Mouse (Mus musculus) forebrain, embryonic 16.5 days (tissue): ENCODE results near the gene Sdad1. TPM values are rescaled to one million over a fixed set of nuclear protein-coding genes. Genes with fewer than 3 reads are reported as not detected.

ENCODE experiments used
- ATAC-seq: fragments of 200-750 bp; cut with Nextera tagmentation; 2 replicates; pipeline ENCODE4 v1.8.0; 2017; ENCODE audit warnings: mild to moderate bottlenecking, moderate library complexity
- H3K27ac ChIP-seq: fragments of 300-500 bp; sonication (generic); 2 replicates; pipeline ENCODE4 v1.5.1; 2014; ENCODE audit warnings: low read length, control low read depth
- H3K27me3 ChIP-seq: fragments of 300-500 bp; sonication (generic); replicated peaks from 2 replicates; pipeline ENCODE4 v1.6.1; 2014; ENCODE audit warnings: low read length; ENCODE audit not compliant: control insufficient read depth, insufficient read depth
- H3K36me3 ChIP-seq: fragments of 300-500 bp; sonication (generic); 2 replicates; pipeline ENCODE4 v1.6.1; 2014; ENCODE audit not compliant: control insufficient read depth, insufficient read depth
- H3K4me1 ChIP-seq: fragments of 300-500 bp; sonication (generic); replicated peaks from 2 replicates; pipeline ENCODE4 v1.6.1; 2014; ENCODE audit warnings: low read length; ENCODE audit not compliant: control insufficient read depth, insufficient read depth
- H3K4me2 ChIP-seq: fragments of 300-500 bp; sonication (generic); 2 replicates; pipeline ENCODE4 v1.6.1; 2014; ENCODE audit warnings: mild to moderate bottlenecking, low read length, control low read depth
- H3K4me3 ChIP-seq: fragments of 300-500 bp; sonication (generic); replicated peaks from 2 replicates; pipeline ENCODE4 v1.5.1; 2014; ENCODE audit warnings: mild to moderate bottlenecking, low read length, control low read depth
- H3K9ac ChIP-seq: fragments of 300-500 bp; sonication (generic); replicated peaks from 2 replicates; pipeline ENCODE4 v1.6.1; 2014; ENCODE audit warnings: low read depth, low read length, control low read depth
- H3K9me3 ChIP-seq: fragments of 300-500 bp; sonication (generic); 2 replicates; pipeline ENCODE4 v1.6.1; 2016; ENCODE audit warnings: low read length; ENCODE audit not compliant: control insufficient read depth
- WGBS: fragments of 180-500 bp; shearing (Covaris S2); extraction: QIAGEN DNeasy Blood & Tissue Kit; methylation state at CpG from one replicate; pipeline ENCODE4 v1.1.7; 2014; 5-methylcytosine and 5-hydroxymethylcytosine counted together
- polyA plus RNA-seq: library from polyadenylated mRNA; unstranded; fragments of >200 nt; fragmentation: Nextera tagmentation; extraction: Ambion mirVana; gene quantifications from 2 replicates; pipeline ENCODE4 v1.2.1, GENCODE M21; 2015

Gene Sdad1
- polyA plus RNA-seq, 1 experiment from 2014 or later: 34.0 TPM

- Histone ChIP-seq H3K9me3 (no peaks in the 10 kb centered on the region), H3K4me3 (no peak overlapping the region), H3K36me3 (no peaks in the 10 kb centered on the region), H3K27ac (no peak overlapping the region), H3K9ac (no peak overlapping the region), H3K4me2 (no peak overlapping the region), H3K27me3 (no peaks in the 10 kb centered on the region), H3K4me1 (peaks cover 8% of the 10 kb centered on the region; the same call in 1 of the 2 replicates)
- 86% methylated on average over 3 of the region's 3 CpGs for WGBS
- no peak for ATAC-seq
Observed at GRCm38 (mm10) chr5:92336743-92337142, 26.5 kb upstream of the Sdad1 start.

GRCm38 (mm10) chr5:92332359-92332840 lies 22.1 kb upstream of the Sdad1 start:
- Histone ChIP-seq H3K4me3 (no peak overlapping the region), H3K9me3 (no peaks in the 10 kb centered on the region), H3K36me3 (no peaks in the 10 kb centered on the region), H3K4me2 (peak overlapping the region; percentile 11), H3K9ac (no peak overlapping the region), H3K4me1 (peaks cover 8% of the 10 kb centered on the region; the same call in 1 of the 2 replicates), H3K27ac (no peak overlapping the region), H3K27me3 (no peaks in the 10 kb centered on the region)
- 0 out of 2 replicates have a peak, but pooled peaks have one; percentile 50 for ATAC-seq
- WGBS: 30% methylated on average over 9 of the region's 9 CpGs

- Histone ChIP-seq H3K9ac (no peak within 1 kb of the TSS), H3K9me3 (no peaks in the 10 kb centered on the region), H3K4me2 (peak within 1 kb of the TSS; percentile 11), H3K27me3 (no peaks in the 10 kb centered on the region), H3K4me1 (peaks cover 8% of the 10 kb centered on the region; the same call in 1 of the 2 replicates), H3K4me3 (no peak within 1 kb of the TSS), H3K36me3 (no peaks in the 10 kb centered on the region), H3K27ac (no peak within 1 kb of the TSS)
- WGBS: 93% methylated on average over 17 of the region's 17 CpGs
- ATAC-seq: no peak
Observed at GRCm38 (mm10) chr5:92331635-92332338, 21.5 kb upstream of the Sdad1 start, which contains the start of gene Art3. Gene Art3 (plus strand): TSS chr5:92331827.

- H3K9ac ChIP-seq: no peak overlapping the region
- WGBS: 92% methylated on average over 12 of the region's 12 CpGs
- H3K4me2 ChIP-seq: no peak overlapping the region
Observed at GRCm38 (mm10) chr5:92331122-92331521, 20.8 kb upstream of the Sdad1 start.

GRCm38 (mm10) chr5:92327929-92328328 lies 17.6 kb upstream of the Sdad1 start, which contains the start of gene Cxcl9:
Gene Cxcl9 (minus strand): TSS chr5:92328079.
- Histone ChIP-seq H3K27me3 (no peaks in the 10 kb centered on the region), H3K9me3 (no peaks in the 10 kb centered on the region), H3K27ac (no peak within 1 kb of the TSS), H3K4me2 (no peak within 1 kb of the TSS), H3K9ac (no peak within 1 kb of the TSS), H3K4me1 (peaks cover 8% of the 10 kb centered on the region; the same call in 1 of the 2 replicates), H3K4me3 (no peak within 1 kb of the TSS), H3K36me3 (no peaks in the 10 kb centered on the region)
- no peak for ATAC-seq
- 88% methylated on average over 7 of the region's 7 CpGs for WGBS

More at GRCm38 (mm10) chr5:92331122-92331521, 20.8 kb upstream of the Sdad1 start:
- H3K9me3 ChIP-seq: no peaks in the 10 kb centered on the region
- no peak overlapping the region for H3K27ac ChIP-seq
- no peaks in the 10 kb centered on the region for H3K36me3 ChIP-seq
- H3K4me3 ChIP-seq: no peak overlapping the region
- peaks cover 8% of the 10 kb centered on the region; the same call in 1 of the 2 replicates for H3K4me1 ChIP-seq
- H3K27me3 ChIP-seq: no peaks in the 10 kb centered on the region
- no peak for ATAC-seq

GRCm38 (mm10) chr5:92327367-92327766 lies 17.1 kb upstream of the Sdad1 start:
- H3K27me3 ChIP-seq: no peaks in the 10 kb centered on the region
- no peaks in the 10 kb centered on the region for H3K36me3 ChIP-seq
- H3K4me2 ChIP-seq: no peak overlapping the region
- H3K27ac ChIP-seq: no peak overlapping the region
- WGBS: 86% methylated on average over 6 of the region's 6 CpGs
- no peak for ATAC-seq
- no peak overlapping the region for H3K9ac ChIP-seq
- no peak overlapping the region for H3K4me3 ChIP-seq
- peaks cover 4% of the 10 kb centered on the region; the same call in 1 of the 2 replicates for H3K4me1 ChIP-seq
- H3K9me3 ChIP-seq: no peaks in the 10 kb centered on the region

GRCm38 (mm10) chr5:92323264-92323663 lies 13.0 kb upstream of the Sdad1 start:
- Histone ChIP-seq H3K9me3 (no peaks in the 10 kb centered on the region), H3K4me1 (no peaks in the 10 kb centered on the region), H3K4me2 (no peak overlapping the region), H3K36me3 (no peaks in the 10 kb centered on the region), H3K9ac (no peak overlapping the region), H3K27ac (no peak overlapping the region), H3K27me3 (no peaks in the 10 kb centered on the region), H3K4me3 (no peak overlapping the region)
- WGBS: 85% methylated on average over 5 of the region's 5 CpGs
- no peak for ATAC-seq

GRCm38 (mm10) chr5:92322612-92323011 lies 12.3 kb upstream of the Sdad1 start:
- H3K4me3 ChIP-seq: no peak overlapping the region
- H3K9ac ChIP-seq: no peak overlapping the region
- no peaks in the 10 kb centered on the region for H3K9me3 ChIP-seq
- H3K4me1 ChIP-seq: no peaks in the 10 kb centered on the region
- 92% methylated on average over 4 of the region's 4 CpGs for WGBS
- ATAC-seq: no peak
- no peaks in the 10 kb centered on the region for H3K27me3 ChIP-seq
- H3K27ac ChIP-seq: no peak overlapping the region
- H3K4me2 ChIP-seq: no peak overlapping the region
- no peaks in the 10 kb centered on the region for H3K36me3 ChIP-seq

- Histone ChIP-seq H3K9me3 (no peaks in the 10 kb centered on the region), H3K4me3 (no peak overlapping the region), H3K36me3 (no peaks in the 10 kb centered on the region), H3K4me2 (no peak overlapping the region), H3K9ac (no peak overlapping the region), H3K27me3 (no peaks in the 10 kb centered on the region), H3K27ac (no peak overlapping the region), H3K4me1 (no peaks in the 10 kb centered on the region)
- no peak for ATAC-seq
- WGBS: 73% methylated on average over 8 of the region's 8 CpGs
Observed at GRCm38 (mm10) chr5:92321631-92322400, 11.5 kb upstream of the Sdad1 start.
